Mouse (Mus musculus): ENCODE measurements around the gene Actl7a. TPM values are rescaled to one million over a fixed set of nuclear protein-coding genes. Genes with fewer than 3 reads are reported as not detected.

Actl7a gene
- not detected in 2 replicates for polyA plus RNA-seq (2015; fragmentation: Nextera tagmentation; extraction: Ambion mirVana)

DNA sequence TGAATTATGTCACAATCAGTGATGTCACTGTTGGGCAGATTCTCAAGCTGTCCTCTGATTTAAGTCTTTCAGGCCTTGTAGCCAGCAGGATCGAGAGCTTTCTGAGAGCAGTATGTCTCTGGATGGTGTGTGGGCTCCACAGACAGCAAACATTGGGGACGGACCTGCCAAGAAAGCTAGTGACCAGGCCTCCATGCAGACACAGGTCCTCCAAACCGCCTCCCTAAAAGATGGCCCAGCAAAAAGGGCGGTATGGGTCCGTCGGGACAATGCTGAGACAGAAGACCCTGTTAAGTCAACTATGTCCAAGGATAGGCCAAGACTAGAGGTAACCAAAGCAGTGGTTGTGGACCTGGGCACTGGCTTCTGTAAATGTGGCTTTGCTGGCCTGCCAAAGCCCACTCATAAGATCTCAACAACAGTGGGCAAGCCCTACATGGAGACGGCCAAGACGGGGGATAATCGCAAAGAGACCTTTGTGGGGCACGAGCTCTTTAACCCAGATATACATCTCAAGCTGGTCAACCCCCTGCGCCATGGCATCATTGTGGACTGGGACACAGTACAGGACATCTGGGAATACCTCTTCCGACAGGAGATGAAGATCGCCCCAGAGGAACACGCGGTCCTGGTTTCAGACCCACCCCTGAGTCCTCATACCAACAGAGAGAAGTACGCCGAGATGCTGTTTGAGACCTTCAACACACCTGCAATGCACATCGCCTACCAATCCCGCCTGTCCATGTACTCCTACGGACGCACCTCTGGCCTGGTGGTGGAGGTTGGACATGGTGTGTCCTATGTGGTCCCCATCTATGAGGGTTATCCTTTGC, at the start of gene Actl7a:
Gene Actl7a, plus strand, starts transcription at position 51 of the 833 bp plus-strand sequence.
- Histone ChIP-seq H3K27ac (replicated peaks) (no peak within 1 kb of the TSS), H3K36me3 (peaks cover 10% of the 10 kb centered on the region), H3K9me3 (no peaks in the 10 kb centered on the region), H3K27me3 (no peaks in the 10 kb centered on the region), H3K4me3 (no peak within 1 kb of the TSS), H3K4me2 (no peak within 1 kb of the TSS), H3K9ac (no peak within 1 kb of the TSS), H3K4me1 (replicated peaks) (no peaks in the 10 kb centered on the region)
- ATAC-seq (ENCODE audit: low FRiP score, low read depth): no peak
- 96% methylated on average over 21 of the region's 21 CpGs for WGBS

DNA sequence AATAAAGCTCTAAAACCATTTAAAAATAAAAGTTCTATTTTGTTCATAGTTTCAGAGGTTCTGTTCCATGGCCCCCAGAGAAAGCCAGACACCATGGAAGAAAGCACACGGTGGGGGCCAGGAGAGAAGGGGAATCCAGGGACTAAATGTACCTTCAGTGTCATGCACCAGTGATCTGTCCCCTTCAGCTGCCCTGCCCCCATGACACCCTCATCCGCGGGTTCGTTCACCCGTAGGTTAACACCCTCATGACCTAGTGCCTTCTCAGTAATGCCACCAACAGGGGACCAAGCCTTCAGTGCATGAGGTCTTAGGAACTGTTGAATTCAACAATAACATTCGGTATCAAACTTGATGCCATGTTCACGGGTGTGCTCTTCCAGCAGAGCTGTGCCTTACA, 46.8 kb upstream of the Actl7a start:
- Histone ChIP-seq H3K9ac (no peak overlapping the region), H3K4me2 (no peak overlapping the region), H3K27me3 (no peaks in the 10 kb centered on the region), H3K36me3 (no peaks in the 10 kb centered on the region), H3K4me1 (replicated peaks) (no peaks in the 10 kb centered on the region), H3K9me3 (no peaks in the 10 kb centered on the region), H3K4me3 (no peak overlapping the region), H3K27ac (replicated peaks) (no peak overlapping the region)
- no peak for ATAC-seq (ENCODE audit: low FRiP score, low read depth)
- WGBS: 77% methylated on average over 7 of the region's 7 CpGs

DNA sequence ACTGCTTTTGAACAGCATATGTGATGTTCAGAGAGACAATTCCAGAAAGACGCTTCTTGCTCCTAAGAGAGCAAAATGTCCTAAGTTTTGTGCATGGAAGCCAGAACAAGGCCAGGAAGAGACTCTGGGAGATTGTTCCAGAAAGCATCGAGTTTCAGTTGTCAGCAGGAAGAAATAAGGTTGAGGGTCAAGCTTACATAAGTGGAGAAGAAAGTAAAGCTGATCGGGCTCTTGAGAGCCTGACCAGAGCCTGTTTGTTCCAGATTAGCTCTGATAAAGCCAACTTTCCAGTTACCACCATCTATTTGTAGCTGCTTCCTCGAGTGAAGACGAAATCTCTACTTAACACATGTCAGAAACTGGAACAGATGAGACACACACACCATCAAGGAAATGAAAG, 44.5 kb upstream of the Actl7a start:
- 80% methylated on average over 5 of the region's 5 CpGs for WGBS

DNA sequence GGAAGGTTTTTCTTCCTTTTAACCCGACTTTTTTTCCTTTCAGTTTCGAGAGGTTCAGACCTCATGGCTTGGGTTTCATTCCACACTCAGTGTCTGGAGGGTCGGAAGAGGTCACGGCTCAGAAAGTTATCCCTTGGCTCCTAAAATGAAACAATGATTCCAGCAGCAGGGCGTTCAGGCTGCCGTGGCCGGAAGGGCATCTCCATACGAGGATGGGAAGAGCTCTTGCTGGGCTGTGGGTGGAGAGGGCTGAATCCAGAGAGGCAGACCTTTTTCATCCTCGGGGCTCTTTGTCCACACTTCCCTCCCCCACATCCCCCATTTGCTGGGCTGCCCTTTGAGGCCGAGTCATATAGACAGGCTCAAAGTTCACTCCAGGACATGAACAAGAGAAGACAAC, 41.0 kb upstream of the Actl7a start:
- Histone ChIP-seq H3K9me3 (no peaks in the 10 kb centered on the region), H3K4me3 (no peak overlapping the region), H3K36me3 (no peaks in the 10 kb centered on the region), H3K4me2 (no peak overlapping the region), H3K9ac (no peak overlapping the region), H3K27me3 (no peaks in the 10 kb centered on the region), H3K4me1 (replicated peaks) (no peaks in the 10 kb centered on the region), H3K27ac (replicated peaks) (no peak overlapping the region)
- no peak for ATAC-seq (ENCODE audit: low FRiP score, low read depth)
- 5% methylated on average over 10 of the region's 10 CpGs for WGBS

More for the DNA sequence above, 44.5 kb upstream of the Actl7a start:
- no peak for ATAC-seq (ENCODE audit: low FRiP score, low read depth)
- H3K4me3 ChIP-seq: no peak overlapping the region
- no peaks in the 10 kb centered on the region for H3K9me3 ChIP-seq
- no peak overlapping the region for H3K9ac ChIP-seq
- H3K27me3 ChIP-seq: no peaks in the 10 kb centered on the region
- no peaks in the 10 kb centered on the region for H3K4me1 ChIP-seq (replicated peaks)
- no peak overlapping the region for H3K4me2 ChIP-seq
- no peaks in the 10 kb centered on the region for H3K36me3 ChIP-seq
- no peak overlapping the region for H3K27ac ChIP-seq (replicated peaks)

DNA sequence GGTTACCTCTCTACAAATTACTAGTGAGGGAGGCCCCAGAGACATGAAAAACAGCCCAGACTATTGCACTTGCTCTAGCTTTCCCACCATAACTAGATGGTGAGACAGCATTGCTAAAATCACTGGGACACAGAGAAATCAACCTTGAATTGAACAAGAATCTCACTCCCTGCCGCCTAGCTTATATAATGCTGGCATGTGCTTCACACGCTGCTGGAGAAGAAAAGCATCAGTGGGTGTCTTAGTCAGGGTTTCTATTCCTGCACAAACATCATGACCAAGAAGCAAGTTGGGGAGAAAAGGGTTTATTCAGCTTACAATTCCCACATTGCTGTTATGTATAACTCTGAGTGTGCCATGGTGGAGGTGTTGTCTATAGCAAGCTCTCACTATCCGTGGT, 30.1 kb upstream of the Actl7a start:
- Histone ChIP-seq H3K36me3 (no peaks in the 10 kb centered on the region), H3K27me3 (no peaks in the 10 kb centered on the region), H3K27ac (replicated peaks) (no peak overlapping the region), H3K4me2 (no peak overlapping the region), H3K4me3 (no peak overlapping the region), H3K9ac (no peak overlapping the region), H3K9me3 (no peaks in the 10 kb centered on the region), H3K4me1 (replicated peaks) (0 out of 2 replicates have a peak, but pooled peaks cover 4% of the 10 kb centered on the region)
- ATAC-seq (ENCODE audit: low FRiP score, low read depth): no peak
- 86% methylated on average over 3 of the region's 3 CpGs for WGBS

DNA sequence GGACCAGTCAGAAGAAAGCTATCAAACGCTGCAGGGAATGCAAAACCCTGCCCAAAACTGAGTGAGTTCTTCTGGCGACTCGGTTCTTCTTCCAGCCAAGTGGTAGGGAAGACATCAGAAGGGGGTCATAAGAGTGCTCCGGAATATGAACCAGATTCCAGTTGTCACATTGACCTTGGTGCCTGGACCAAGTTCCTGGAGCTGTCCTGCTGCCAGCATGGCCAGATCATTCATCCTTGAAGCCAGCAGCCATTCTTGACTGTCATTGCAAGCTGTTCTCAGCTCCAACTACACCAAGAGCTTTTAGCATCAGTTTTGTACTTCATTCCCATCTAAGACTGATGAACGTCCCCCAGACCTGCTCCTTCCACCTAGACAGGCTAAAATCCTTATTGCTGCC, 26.4 kb upstream of the Actl7a start:
- H3K4me2 ChIP-seq: no peak overlapping the region
- H3K9me3 ChIP-seq: no peaks in the 10 kb centered on the region

DNA sequence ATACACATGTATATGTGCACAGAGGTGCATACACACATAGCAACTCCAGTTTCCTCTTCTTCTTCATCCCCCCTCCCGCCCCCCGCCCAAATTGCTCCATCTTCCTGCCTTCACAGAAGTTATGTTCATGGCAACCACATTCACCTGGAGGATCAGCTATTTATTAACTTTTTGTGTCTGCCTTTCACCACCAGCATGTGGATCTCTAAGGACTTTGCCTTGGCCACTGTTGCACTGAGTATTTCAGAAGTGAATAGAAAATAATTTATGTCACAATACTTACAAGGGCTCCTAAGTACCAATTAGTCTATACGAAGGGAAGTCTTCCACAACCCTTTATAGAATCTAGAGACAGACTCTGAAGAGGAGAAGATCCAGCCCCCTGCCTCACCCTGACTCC, 25.3 kb upstream of the Actl7a start:
- no peaks in the 10 kb centered on the region for H3K4me1 ChIP-seq (replicated peaks)
- no peak overlapping the region for H3K27ac ChIP-seq (replicated peaks)
- no peak overlapping the region for H3K4me3 ChIP-seq
- ATAC-seq (ENCODE audit: low FRiP score, low read depth): no peak
- 89% methylated on average over 3 of the region's 3 CpGs for WGBS
- H3K27me3 ChIP-seq: no peaks in the 10 kb centered on the region
- H3K4me2 ChIP-seq: no peak overlapping the region
- H3K9me3 ChIP-seq: no peaks in the 10 kb centered on the region
- H3K36me3 ChIP-seq: no peaks in the 10 kb centered on the region
- H3K9ac ChIP-seq: no peak overlapping the region

More for the DNA sequence above, 26.4 kb upstream of the Actl7a start:
- H3K27ac ChIP-seq (replicated peaks): no peak overlapping the region
- no peaks in the 10 kb centered on the region for H3K36me3 ChIP-seq
- H3K9ac ChIP-seq: no peak overlapping the region
- WGBS: 60% methylated on average over 5 of the region's 5 CpGs
- no peaks in the 10 kb centered on the region for H3K27me3 ChIP-seq
- H3K4me1 ChIP-seq (replicated peaks): no peaks in the 10 kb centered on the region
- ATAC-seq (ENCODE audit: low FRiP score, low read depth): no peak
- no peak overlapping the region for H3K4me3 ChIP-seq

DNA sequence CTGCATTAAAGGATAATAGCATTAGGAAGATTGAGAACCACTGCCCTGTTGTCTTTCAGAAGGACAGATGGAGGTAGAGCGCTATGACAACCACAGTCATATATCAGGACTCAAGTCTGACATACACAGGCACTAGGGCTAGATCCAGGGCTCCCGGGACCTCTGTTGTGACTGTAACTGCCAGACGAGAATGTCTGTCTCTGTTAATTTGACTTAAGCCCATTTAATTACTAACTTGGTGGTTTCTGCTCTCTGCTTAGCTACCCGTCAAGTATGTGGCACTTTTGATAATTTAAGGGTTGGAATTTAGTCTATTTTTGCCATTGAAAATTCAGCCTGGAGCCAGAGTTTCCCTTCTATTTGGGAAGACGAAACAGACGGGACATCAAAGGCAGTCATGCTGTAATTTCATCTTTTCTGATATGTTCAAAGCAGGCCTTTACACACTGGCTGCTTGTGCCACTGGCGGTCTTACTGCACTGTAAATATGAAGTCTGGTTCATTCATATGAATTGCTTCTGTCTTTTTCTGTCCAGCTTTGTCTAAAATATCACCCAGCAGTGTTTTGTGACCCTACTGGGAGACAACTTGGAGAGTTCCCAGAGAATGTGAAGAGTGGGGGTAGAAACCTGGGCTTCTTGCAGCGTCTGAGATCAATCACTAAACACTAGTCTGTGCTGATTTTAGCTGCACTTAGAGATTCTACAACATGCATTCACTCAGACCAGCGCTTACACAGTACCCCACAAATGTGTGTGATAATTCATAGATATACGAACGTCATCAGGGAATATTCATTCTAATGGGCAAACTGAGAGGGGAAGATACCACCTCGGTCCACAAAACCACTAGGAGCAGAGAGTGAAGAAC, 24.4 kb upstream of the Actl7a start:
- no peak overlapping the region for H3K4me2 ChIP-seq
- no peak for ATAC-seq (ENCODE audit: low FRiP score, low read depth)
- whole genome bisulfite sequencing: 73% methylated on average over 12 of the region's 12 CpGs
- H3K27ac ChIP-seq (replicated peaks): no peak overlapping the region
- no peaks in the 10 kb centered on the region for H3K9me3 ChIP-seq
- no peak overlapping the region for H3K4me3 ChIP-seq
- H3K4me1 ChIP-seq (replicated peaks): no peaks in the 10 kb centered on the region
- no peaks in the 10 kb centered on the region for H3K27me3 ChIP-seq
- H3K9ac ChIP-seq: no peak overlapping the region
- no peaks in the 10 kb centered on the region for H3K36me3 ChIP-seq

DNA sequence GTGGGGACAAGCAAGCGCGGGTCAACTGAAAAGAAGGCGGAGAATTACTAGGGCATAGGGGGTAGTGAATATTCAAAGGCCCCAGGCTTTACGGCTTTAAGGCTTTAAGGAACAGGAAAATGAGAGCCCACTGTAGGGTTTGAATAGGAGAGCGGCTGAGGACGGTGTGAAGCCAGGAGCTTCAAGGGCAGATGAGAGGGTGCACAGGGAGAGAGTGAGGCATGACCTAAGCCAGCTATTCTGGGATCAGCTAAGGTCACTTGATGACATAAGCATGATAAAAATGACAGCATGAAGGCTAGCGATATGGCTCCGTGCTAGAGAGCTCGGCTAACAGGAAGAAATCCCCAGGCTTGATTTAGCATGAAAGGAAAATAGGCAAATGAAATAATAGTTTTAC, 23.8 kb upstream of the Actl7a start:
- no peak overlapping the region for H3K4me3 ChIP-seq

DNA sequence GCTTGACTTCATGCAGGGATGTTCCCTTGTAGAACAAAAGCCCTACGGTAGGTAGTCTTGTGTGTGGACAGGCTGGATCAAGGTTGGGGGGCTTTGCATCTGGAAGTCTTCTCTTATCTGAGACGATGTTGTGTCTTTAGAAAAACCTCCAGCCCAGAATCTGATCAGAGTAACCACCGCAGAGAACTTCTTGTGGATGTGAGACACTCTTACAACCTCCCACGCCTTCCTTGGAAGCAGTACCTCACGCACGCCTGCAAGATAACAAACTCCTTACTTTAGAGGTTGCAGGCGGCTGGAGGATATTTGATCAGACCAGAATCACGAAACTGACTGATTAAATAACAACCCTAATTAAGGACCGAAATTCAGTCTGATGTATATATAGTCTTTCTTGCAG, 22.8 kb upstream of the Actl7a start:
- WGBS: 88% methylated on average over 9 of the region's 9 CpGs
- H3K9ac ChIP-seq: no peak overlapping the region
- H3K36me3 ChIP-seq: no peaks in the 10 kb centered on the region
- no peaks in the 10 kb centered on the region for H3K27me3 ChIP-seq
- no peak for ATAC-seq (ENCODE audit: low FRiP score, low read depth)
- no peak overlapping the region for H3K27ac ChIP-seq (replicated peaks)
- H3K4me2 ChIP-seq: no peak overlapping the region
- no peaks in the 10 kb centered on the region for H3K4me1 ChIP-seq (replicated peaks)
- no peaks in the 10 kb centered on the region for H3K9me3 ChIP-seq
- H3K4me3 ChIP-seq: no peak overlapping the region

More for the DNA sequence above, 23.8 kb upstream of the Actl7a start:
- WGBS: 71% methylated on average over 9 of the region's 9 CpGs
- Histone ChIP-seq H3K27ac (replicated peaks) (no peak overlapping the region), H3K9ac (no peak overlapping the region), H3K9me3 (no peaks in the 10 kb centered on the region), H3K4me1 (replicated peaks) (no peaks in the 10 kb centered on the region), H3K4me2 (no peak overlapping the region), H3K36me3 (no peaks in the 10 kb centered on the region), H3K27me3 (no peaks in the 10 kb centered on the region)
- no peak for ATAC-seq (ENCODE audit: low FRiP score, low read depth)

DNA sequence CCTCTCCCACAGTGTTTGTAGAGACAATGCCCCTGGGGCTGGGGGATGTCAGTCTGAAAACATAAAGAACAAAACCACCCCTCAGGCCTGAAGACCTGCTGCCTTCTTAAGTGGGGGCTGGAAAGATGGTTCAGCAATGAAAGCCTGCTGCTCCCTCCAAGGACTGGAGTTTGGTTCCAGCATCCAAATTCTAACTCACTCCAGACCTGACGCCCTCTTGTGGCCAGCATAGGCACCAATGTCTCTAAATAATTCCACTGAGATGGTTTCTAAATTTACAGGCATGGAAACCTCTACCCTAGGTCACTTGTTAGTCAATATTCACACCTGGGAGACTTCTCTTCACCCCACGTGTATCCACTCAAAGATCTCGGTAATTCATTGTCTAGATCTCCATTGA, 21.7 kb upstream of the Actl7a start:
- ATAC-seq (ENCODE audit: low FRiP score, low read depth): no peak
- no peak overlapping the region for H3K27ac ChIP-seq (replicated peaks)
- H3K4me1 ChIP-seq (replicated peaks): no peaks in the 10 kb centered on the region
- H3K4me3 ChIP-seq: no peak overlapping the region
- H3K4me2 ChIP-seq: no peak overlapping the region
- no peaks in the 10 kb centered on the region for H3K36me3 ChIP-seq
- no peak overlapping the region for H3K9ac ChIP-seq
- H3K9me3 ChIP-seq: no peaks in the 10 kb centered on the region
- no peaks in the 10 kb centered on the region for H3K27me3 ChIP-seq
- 30% methylated on average over 3 of the region's 3 CpGs for whole genome bisulfite sequencing

DNA sequence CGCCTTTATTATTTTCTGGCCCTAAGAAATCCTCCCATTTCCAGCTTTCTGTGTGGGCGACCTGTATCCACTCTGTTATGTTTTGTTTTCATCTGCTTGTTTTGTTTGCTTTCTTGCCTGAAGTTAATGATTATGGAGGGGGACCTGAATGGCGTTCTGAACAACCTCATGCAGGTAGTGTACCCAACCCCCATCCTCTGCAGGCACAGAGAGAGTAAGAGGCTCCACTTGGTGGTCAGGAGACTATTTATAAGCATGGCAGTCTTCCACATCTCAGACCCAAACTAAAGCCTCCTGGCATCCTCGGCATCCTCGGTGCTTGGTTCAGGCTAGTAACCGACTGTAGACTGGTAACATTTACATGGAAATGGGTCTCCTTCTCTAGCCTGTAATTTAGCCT, 20.9 kb upstream of the Actl7a start:
- WGBS: 61% methylated on average over 6 of the region's 6 CpGs

More for the DNA sequence above, 20.9 kb upstream of the Actl7a start:
- H3K36me3 ChIP-seq: no peaks in the 10 kb centered on the region
- no peak overlapping the region for H3K9ac ChIP-seq
- no peak for ATAC-seq (ENCODE audit: low FRiP score, low read depth)
- H3K4me1 ChIP-seq (replicated peaks): no peaks in the 10 kb centered on the region
- H3K4me3 ChIP-seq: no peak overlapping the region
- no peaks in the 10 kb centered on the region for H3K9me3 ChIP-seq
- H3K27me3 ChIP-seq: no peaks in the 10 kb centered on the region
- H3K27ac ChIP-seq (replicated peaks): no peak overlapping the region
- no peak overlapping the region for H3K4me2 ChIP-seq
